Mouse (Mus musculus) neural tube, embryonic 11.5 days (tissue): ENCODE results near the gene Myom3. TPM values are rescaled to one million over a fixed set of nuclear protein-coding genes. Genes with fewer than 3 reads are reported as not detected.

Source experiments
- polyA plus RNA-seq: library from polyadenylated mRNA; unstranded; fragments of >200 nt; fragmentation: Nextera tagmentation; extraction: Ambion mirVana; gene quantifications from 2 replicates; pipeline ENCODE4 v1.2.1, GENCODE M21; 2014

The Myom3 gene
- polyA plus RNA-seq, 1 experiment from 2014 or later: 0.62 TPM

Other genes starting within 250 kb of the Myom3 start
- 4.2 and 4.3 TPM in 2 replicates for gene Grhl3, start 186.1 kb upstream of the Myom3 start, polyA plus RNA-seq
- gene Ifnlr1, start 73.4 kb upstream of the Myom3 start, polyA plus RNA-seq: 0.05 and 0.16 TPM in 2 replicates
- not detected in 2 replicates for gene Il22ra1, start 31.5 kb upstream of the Myom3 start, polyA plus RNA-seq
- gene Srsf10, start 96.0 kb downstream of the Myom3 start, polyA plus RNA-seq: 349 and 359 TPM in 2 replicates
- 196 and 201 TPM in 2 replicates for gene Pnrc2, start 114.1 kb downstream of the Myom3 start, polyA plus RNA-seq
- gene Cnr2, start 135.7 kb downstream of the Myom3 start, polyA plus RNA-seq: 0.38 and 1.0 TPM in 2 replicates
- gene Fuca1, start 161.0 kb downstream of the Myom3 start, polyA plus RNA-seq: 47.2 and 60.6 TPM in 2 replicates
- gene Hmgcl, start 186.7 kb downstream of the Myom3 start, polyA plus RNA-seq: 62.3 and 62.7 TPM in 2 replicates
- gene Gale, start 204.0 kb downstream of the Myom3 start, polyA plus RNA-seq: 34.2 and 36.4 TPM in 2 replicates
- gene Lypla2, start 212.9 kb downstream of the Myom3 start, polyA plus RNA-seq: 161 and 171 TPM in 2 replicates
- gene Pithd1, start 227.5 kb downstream of the Myom3 start, polyA plus RNA-seq: 60.0 and 60.6 TPM in 2 replicates